Mouse (Mus musculus) lung, postnatal 0 days (tissue): ENCODE data around the gene Hdac7.

Source experiments
- CTCF ChIP-seq: IDR thresholded peaks from 2 replicates; pipeline ENCODE4 v1.5.1; 2016; ENCODE audit warnings: antibody characterized with exemption, mild to moderate bottlenecking
- EP300 ChIP-seq: IDR thresholded peaks from 2 replicates; pipeline ENCODE4 v1.6.1; 2016; ENCODE audit warnings: antibody characterized with exemption, mild to moderate bottlenecking, control low read depth

GRCm38 (mm10) chr15:97743961-97744525, 100.3 kb downstream of the Hdac7 start:
- no peak for TF ChIP-seq CTCF
- TF ChIP-seq EP300 = no peak
